Mouse (Mus musculus) large intestine, adult 2 months (tissue): ENCODE data around the gene Usp39. TPM values are rescaled to one million over a fixed set of nuclear protein-coding genes. Genes with fewer than 3 reads are reported as not detected.

Source experiments
- DNase-seq: peaks from one replicate; pipeline ENCODE4 v3.0.0-alpha.2; 2012; ENCODE audit warnings: low read depth, low spot score
- WGBS: fragments of 180-500 bp; shearing (Covaris S2); methylation state at CpG from one replicate; pipeline ENCODE4 v1.1.7; 2018; 5-methylcytosine and 5-hydroxymethylcytosine counted together
- polyA plus RNA-seq: library from polyadenylated mRNA; depleted of rRNA; stranded (reverse); fragments of >200 nt; gene quantifications from 2 replicates; pipeline ENCODE4 v1.2.3, GENCODE M21; 2012

Gene Usp39
- polyA plus RNA-seq, 1 experiment = 16.6 TPM

- DNase-seq = no peak
Observed at GRCm38 (mm10) chr6:72316044-72316443, 28.9 kb downstream of the Usp39 start.

GRCm38 (mm10) chr6:72315384-72315783 lies 29.6 kb downstream of the Usp39 start:
- 88% methylated on average over 2 of the region's 2 CpGs for WGBS
- no peak for DNase-seq

More at GRCm38 (mm10) chr6:72316044-72316443, 28.9 kb downstream of the Usp39 start:
- 79% methylated on average over 1 of the region's 1 CpGs for WGBS

GRCm38 (mm10) chr6:72313124-72313867 lies 31.7 kb downstream of the Usp39 start:
- WGBS = 92% methylated on average over 11 of the region's 11 CpGs
- no peak for DNase-seq

GRCm38 (mm10) chr6:72312198-72312597 lies 32.8 kb downstream of the Usp39 start:
- DNase-seq = no peak
- 87% methylated on average over 3 of the region's 3 CpGs for WGBS

- DNase-seq = no peak
- 71% methylated on average over 9 of the region's 9 CpGs for WGBS
Observed at GRCm38 (mm10) chr6:72303510-72303909, 41.5 kb downstream of the Usp39 start.

GRCm38 (mm10) chr6:72302349-72302925 lies 42.5 kb downstream of the Usp39 start:
- WGBS = 59% methylated on average over 11 of the region's 11 CpGs
- no peak for DNase-seq

- no peak for DNase-seq
- WGBS = 84% methylated on average over 3 of the region's 3 CpGs
Observed at GRCm38 (mm10) chr6:72297825-72298224, 47.2 kb downstream of the Usp39 start.

- DNase-seq = no peak
- WGBS = 23% methylated on average over 12 of the region's 12 CpGs
Observed at GRCm38 (mm10) chr6:72292972-72293651, 51.9 kb downstream of the Usp39 start.

- 67% methylated on average over 3 of the region's 3 CpGs for WGBS
- no peak for DNase-seq
Observed at GRCm38 (mm10) chr6:72289484-72289883, 55.5 kb downstream of the Usp39 start.

- DNase-seq = no peak
- 10% methylated on average over 4 of the region's 4 CpGs for WGBS
Observed at GRCm38 (mm10) chr6:72283914-72284313, 61.1 kb downstream of the Usp39 start.

GRCm38 (mm10) chr6:72280410-72280998 lies 64.5 kb downstream of the Usp39 start:
- WGBS = 65% methylated on average over 7 of the region's 7 CpGs
- DNase-seq = no peak

GRCm38 (mm10) chr6:72279505-72279904 lies 65.5 kb downstream of the Usp39 start:
- 37% methylated on average over 7 of the region's 7 CpGs for WGBS
- no peak for DNase-seq

GRCm38 (mm10) chr6:72278835-72279234 lies 66.1 kb downstream of the Usp39 start:
- WGBS = 75% methylated on average over 4 of the region's 4 CpGs
- DNase-seq = no peak

GRCm38 (mm10) chr6:72277508-72278166 lies 67.3 kb downstream of the Usp39 start:
- WGBS = 62% methylated on average over 9 of the region's 9 CpGs
- no peak for DNase-seq

GRCm38 (mm10) chr6:72276972-72277441 lies 68.0 kb downstream of the Usp39 start:
- no peak for DNase-seq
- WGBS = 72% methylated on average over 13 of the region's 13 CpGs

GRCm38 (mm10) chr6:72276141-72276540 lies 68.8 kb downstream of the Usp39 start:
- WGBS = 91% methylated on average over 6 of the region's 6 CpGs
- no peak for DNase-seq

GRCm38 (mm10) chr6:72275527-72275926 lies 69.5 kb downstream of the Usp39 start:
- WGBS = 86% methylated on average over 4 of the region's 4 CpGs
- DNase-seq = no peak

GRCm38 (mm10) chr6:72273153-72273552 lies 71.8 kb downstream of the Usp39 start:
- DNase-seq = no peak
- WGBS = 71% methylated on average over 6 of the region's 6 CpGs

GRCm38 (mm10) chr6:72272161-72272696 lies 72.8 kb downstream of the Usp39 start:
- WGBS = 66% methylated on average over 10 of the region's 10 CpGs
- DNase-seq = no peak
